Mouse (Mus musculus) hindbrain, postnatal 0 days (tissue): ENCODE results near the gene Gm26602. TPM values are rescaled to one million over a fixed set of nuclear protein-coding genes. Genes with fewer than 3 reads are reported as not detected.

Experiments
- ATAC-seq: fragments of 200-750 bp; cut with Nextera tagmentation; 2 replicates; pipeline ENCODE4 v1.8.0; 2017; ENCODE audit warnings: mild to moderate bottlenecking, moderate TSS enrichment, moderate library complexity
- DNase-seq: peaks from one replicate; pipeline ENCODE4 v3.0.0-alpha.2; 2015; ENCODE audit warnings: low spot score
- H3K27ac ChIP-seq: fragments of 300-500 bp; sonication (generic); 2 replicates; pipeline ENCODE4 v1.5.1; 2014; ENCODE audit warnings: mild to moderate bottlenecking
- H3K27me3 ChIP-seq: fragments of 300-500 bp; sonication (generic); 2 replicates; pipeline ENCODE4 v1.6.1; 2014; ENCODE audit warnings: low read length, mixed read lengths; ENCODE audit not compliant: insufficient read depth
- H3K36me3 ChIP-seq: fragments of 300-500 bp; sonication (generic); 2 replicates; pipeline ENCODE4 v1.6.1; 2014; ENCODE audit warnings: low read length, mixed read lengths; ENCODE audit not compliant: insufficient read depth
- H3K4me1 ChIP-seq: fragments of 300-500 bp; sonication (generic); 2 replicates; pipeline ENCODE4 v1.6.1; 2014; ENCODE audit warnings: antibody characterized with exemption, low read length, mixed read lengths; ENCODE audit not compliant: insufficient read depth
- H3K4me2 ChIP-seq: fragments of 300-500 bp; sonication (generic); 2 replicates; pipeline ENCODE4 v1.6.1; 2014; ENCODE audit warnings: low read depth, mild to moderate bottlenecking, low read length, moderate library complexity, mixed read lengths
- H3K4me3 ChIP-seq: fragments of 300-500 bp; sonication (generic); 2 replicates; pipeline ENCODE4 v1.5.1; 2014; ENCODE audit warnings: low read length
- H3K9ac ChIP-seq: fragments of 300-500 bp; sonication (generic); replicated peaks from 2 replicates; pipeline ENCODE4 v1.6.1; 2014; ENCODE audit warnings: mild to moderate bottlenecking, low read length, moderate library complexity, mixed read lengths
- H3K9me3 ChIP-seq: fragments of 300-500 bp; sonication (generic); 2 replicates; pipeline ENCODE4 v1.6.1; 2016; ENCODE audit warnings: low read length, mixed read lengths
- CTCF ChIP-seq: IDR thresholded peaks from 2 replicates; pipeline ENCODE4 v1.5.1; 2016; ENCODE audit warnings: antibody characterized with exemption, control low read depth, low read depth
- WGBS: fragments of 180-500 bp; shearing (Covaris S2); extraction: QIAGEN DNeasy Blood & Tissue Kit; methylation state at CpG from one replicate; pipeline ENCODE4 v1.1.7; 2014; 5-methylcytosine and 5-hydroxymethylcytosine counted together
- polyA plus RNA-seq: library from polyadenylated mRNA; unstranded; fragments of >200 nt; fragmentation: Nextera tagmentation; extraction: Ambion mirVana; gene quantifications from 2 replicates; pipeline ENCODE4 v1.2.1, GENCODE M21; 2015
- total RNA-seq: library from RNA; depleted of rRNA; stranded (reverse); fragments of >200 nt; gene quantifications from 2 replicates; pipeline ENCODE4 v1.2.3, GENCODE M21; 2014

Gene Gm26602
- total and polyA plus RNA-seq, 2 experiments from 2014 or later, result 17.2 TPM; not detected in 1

DNA sequence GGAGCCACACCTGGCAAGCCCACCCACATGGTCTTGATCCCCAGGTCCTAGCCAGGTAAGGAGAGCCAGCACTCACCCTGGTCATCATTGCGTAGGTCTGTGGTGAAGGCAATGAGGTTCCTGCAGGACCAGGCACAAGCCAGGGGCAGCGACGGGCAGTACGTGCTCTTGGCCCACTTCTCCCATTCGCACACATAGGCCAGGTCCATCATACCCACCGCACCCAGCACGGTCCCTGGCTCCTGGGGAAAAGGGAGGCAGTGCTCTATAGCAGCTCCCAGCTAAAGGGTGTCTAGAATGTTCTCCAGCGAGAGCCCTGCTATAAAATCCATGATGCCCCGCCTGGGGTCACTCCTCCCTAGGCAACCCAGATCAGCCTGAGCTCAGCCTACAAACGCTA, 3.2 kb upstream of the Gm26602 start:
- 88% methylated on average over 10 of the region's 10 CpGs for WGBS
- DNase-seq, result no peak
- peaks cover 21% of the 10 kb centered on the region; the same call in 1 of the 2 replicates for H3K36me3 ChIP-seq
- H3K4me2 ChIP-seq, result no peak overlapping the region
- no peak overlapping the region for H3K27ac ChIP-seq
- no peak for TF ChIP-seq CTCF
- H3K4me3 ChIP-seq, result no peak overlapping the region
- H3K9ac ChIP-seq, result no peak overlapping the region
- no peaks in the 10 kb centered on the region for H3K27me3 ChIP-seq
- H3K9me3 ChIP-seq, result no peaks in the 10 kb centered on the region
- H3K4me1 ChIP-seq, result no peaks in the 10 kb centered on the region
- no peak for ATAC-seq

GRCm38 (mm10) chr10:79908167-79909091, 2.2 kb upstream of the Gm26602 start, which contains the start of gene Med16:
Med16 (minus strand) TSS chr10:79908923.
- H3K4me3 ChIP-seq, result peak within 1 kb of the TSS; percentile 70
- ATAC-seq (peak; percentile 97), DNase-seq (peak; percentile 96)
- H3K9me3 ChIP-seq, result no peaks in the 10 kb centered on the region
- H3K27ac ChIP-seq, result peak within 1 kb of the TSS; percentile 100
- H3K27me3 ChIP-seq, result no peaks in the 10 kb centered on the region
- H3K36me3 ChIP-seq, result peaks cover 11% of the 10 kb centered on the region; the same call in 1 of the 2 replicates
- no peaks in the 10 kb centered on the region for H3K4me1 ChIP-seq
- H3K9ac ChIP-seq, result peak within 1 kb of the TSS; percentile 97
- TF ChIP-seq CTCF, result no peak
- WGBS, result 1% methylated on average over 52 of the region's 52 CpGs
- H3K4me2 ChIP-seq, result peak within 1 kb of the TSS; percentile 53

DNA sequence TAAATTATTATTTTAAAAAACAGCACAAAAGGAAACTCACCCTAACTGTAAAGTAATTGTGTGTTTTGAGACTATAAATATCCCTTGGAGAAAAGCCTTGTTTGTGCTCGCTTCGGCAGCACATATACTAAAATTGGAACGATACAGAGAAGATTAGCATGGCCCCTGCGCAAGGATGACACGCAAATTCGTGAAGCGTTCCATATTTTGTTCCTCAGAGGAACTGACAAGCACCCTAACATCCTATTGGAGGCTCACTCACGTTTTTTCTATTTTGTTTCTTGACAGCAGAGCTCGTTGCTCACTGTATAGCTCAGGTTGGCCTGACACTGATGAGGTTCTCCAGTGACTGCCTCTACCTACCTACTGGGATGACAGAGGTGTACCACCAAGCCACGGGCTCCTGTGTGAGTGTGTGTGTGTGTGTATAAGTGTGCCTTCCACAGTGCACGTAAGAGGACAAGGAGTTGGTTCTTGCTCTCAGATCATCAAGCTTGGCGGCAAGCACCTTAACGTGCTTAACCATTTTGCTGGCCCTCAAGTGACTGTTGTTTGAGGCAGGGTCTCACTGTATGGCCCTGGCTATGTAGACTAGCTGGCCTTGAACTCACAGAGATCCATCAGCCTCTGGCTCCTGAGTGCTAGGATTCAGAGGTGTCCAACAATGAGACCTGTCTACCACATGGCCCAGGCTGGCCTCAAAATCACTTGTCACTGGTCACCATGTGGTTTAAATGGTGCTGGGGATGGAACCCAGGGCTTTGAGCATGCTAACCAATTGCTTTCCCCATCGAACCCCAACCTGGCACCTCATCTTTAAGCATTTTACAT, 1.3 kb upstream of the Gm26602 start:
- 22% methylated on average over 14 of the region's 14 CpGs for WGBS
- no peaks in the 10 kb centered on the region for H3K9me3 ChIP-seq
- peak overlapping the region; percentile 53 for H3K4me2 ChIP-seq
- peaks cover 11% of the 10 kb centered on the region; the same call in 1 of the 2 replicates for H3K36me3 ChIP-seq
- TF ChIP-seq CTCF, result no peak
- no peaks in the 10 kb centered on the region for H3K27me3 ChIP-seq
- H3K4me1 ChIP-seq, result no peaks in the 10 kb centered on the region
- peak overlapping the region; percentile 97 for H3K9ac ChIP-seq
- ATAC-seq (peak; percentile 30; the same call in 1 of the 2 replicates), DNase-seq (no peak)
- H3K27ac ChIP-seq, result peak overlapping the region; percentile 100
- peak overlapping the region; percentile 70 for H3K4me3 ChIP-seq

DNA sequence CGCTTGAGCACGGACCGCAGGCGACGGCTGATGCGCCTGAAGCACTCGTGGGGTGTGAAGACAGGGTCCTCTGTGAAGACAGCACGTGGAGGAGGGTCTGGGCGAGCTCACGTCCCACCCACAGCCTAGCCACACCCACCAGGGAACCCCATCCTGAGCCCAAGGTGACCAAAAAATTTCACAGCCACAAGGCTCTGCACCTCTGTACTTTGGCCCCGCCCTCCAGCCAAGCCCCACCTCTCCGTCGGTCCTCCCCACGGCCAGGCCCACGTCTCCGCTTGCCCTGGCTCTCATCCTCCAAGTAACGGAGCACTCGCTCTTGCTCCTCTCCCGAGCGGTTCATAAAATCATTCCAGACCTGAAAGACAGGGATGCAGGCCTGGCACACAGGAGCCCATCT, 1.8 kb downstream of the Gm26602 start:
- Histone ChIP-seq H3K9me3 (no peaks in the 10 kb centered on the region), H3K9ac (no peak overlapping the region), H3K36me3 (0 out of 2 replicates have a peak, but pooled peaks cover 7% of the 10 kb centered on the region), H3K4me1 (peaks cover 14% of the 10 kb centered on the region), H3K4me2 (no peak overlapping the region), H3K4me3 (no peak overlapping the region), H3K27me3 (no peaks in the 10 kb centered on the region), H3K27ac (no peak overlapping the region)
- TF ChIP-seq CTCF, result no peak
- no peak for ATAC-seq
- 69% methylated on average over 20 of the region's 20 CpGs for WGBS
- DNase-seq, result no peak

- DNase-seq (peak; percentile 48), ATAC-seq (no peak)
- H3K27me3 ChIP-seq, result peaks cover 16% of the 10 kb centered on the region
- no peaks in the 10 kb centered on the region for H3K9me3 ChIP-seq
- H3K4me2 ChIP-seq, result no peak overlapping the region
- TF ChIP-seq CTCF, result no peak
- H3K36me3 ChIP-seq, result 0 out of 2 replicates have a peak, but pooled peaks cover 7% of the 10 kb centered on the region
- H3K4me1 ChIP-seq, result peaks cover 14% of the 10 kb centered on the region
- WGBS, result 69% methylated on average over 10 of the region's 11 CpGs
- H3K27ac ChIP-seq, result peak overlapping the region; percentile 3; the same call in 1 of the 2 replicates
- peak overlapping the region; percentile 15 for H3K9ac ChIP-seq
- H3K4me3 ChIP-seq, result no peak overlapping the region
These were observed 3.7 kb downstream of the Gm26602 start for GRCm38 (mm10) chr10:79914131-79914947.
